In genomic region chr13:13784420-13784936, GRCm38 (mm10) we compare ENCODE assay signal across 9 mouse cellular contexts. TPM values are rescaled to one million over a fixed set of nuclear protein-coding genes. Genes with fewer than 3 reads are reported as not detected.
DNase-seq lines count a peak whose midpoint lies in the region; ATAC-seq and TF ChIP-seq lines count a peak whose summit lies in the region.
"Had no signal": no experiment of that assay in that cellular context is flagged by ENCODE, and none has a peak within 500 bp of the region (broad histone marks: within the 10 kb centered on the region; RNA-seq: fewer than 3 reads in every experiment).

No protein-coding gene starts in this region.

- H3K4me1 ChIP-seq in heart, embryonic 15.5 days (replicated peaks): peaks cover 22% of the 10 kb centered on the region
- peaks cover 21% of the 10 kb centered on the region for H3K4me1 ChIP-seq in forebrain, embryonic 10.5 days
- H3K4me1 ChIP-seq in limb, embryonic 14.5 days (ENCODE audit: control insufficient read depth, insufficient read depth, low read length): 0 out of 2 replicates have a peak, but pooled peaks cover 12% of the 10 kb centered on the region
- peaks cover 15% of the 10 kb centered on the region for H3K4me1 ChIP-seq in stomach, embryonic 15.5 days

- peak overlapping the region; percentile 57 for H3K4me3 ChIP-seq in heart, embryonic 15.5 days
- H3K4me3 ChIP-seq in forebrain, embryonic 10.5 days: peak overlapping the region; percentile 57
- H3K4me3 ChIP-seq in limb, embryonic 14.5 days (replicated peaks; ENCODE audit: low read length): peak overlapping the region; percentile 58
- peak overlapping the region; percentile 57 for H3K4me3 ChIP-seq in stomach, embryonic 15.5 days (replicated peaks)

- TF ChIP-seq POLR2A in limb, embryonic 14.5 days (IDR thresholded peaks at IDR 0.05; ENCODE audit: borderline replicate concordance, extremely low read depth, insufficient read depth, insufficient read length): no peak

- peak; percentile 41 for ATAC-seq in heart, embryonic 15.5 days (replicated peaks; ENCODE audit: insufficient number of reproducible peaks, insufficient read depth, low FRiP score, low read depth)
- ATAC-seq in limb, embryonic 14.5 days (ENCODE audit: low FRiP score, low read depth): peak; percentile 39; the same call in 1 of the 2 replicates
- peak; percentile 21; the same call in 1 of the 2 replicates for ATAC-seq in stomach, embryonic 15.5 days (ENCODE audit: insufficient read depth, low FRiP score, low read depth)

- 0 out of 2 replicates have a peak overlapping the region, but pooled peaks have one; percentile 21 for H3K9ac ChIP-seq in heart, embryonic 15.5 days
- peak overlapping the region; percentile 51 for H3K9ac ChIP-seq in limb, embryonic 14.5 days (ENCODE audit: low read depth, low read length, severe bottlenecking)
- H3K9ac ChIP-seq in stomach, embryonic 15.5 days: peak overlapping the region; percentile 19; the same call in 1 of the 2 replicates

- under 1% methylated on average over 59 of the region's 59 CpGs for WGBS in heart, embryonic 15.5 days
- WGBS in forebrain, embryonic 10.5 days: under 1% methylated on average over 59 of the region's 59 CpGs
- WGBS in limb, embryonic 14.5 days: under 1% methylated on average over 46 of the region's 59 CpGs
- WGBS in stomach, embryonic 15.5 days: under 1% methylated on average over 52 of the region's 59 CpGs

- H3K27me3 ChIP-seq in heart, embryonic 15.5 days: peaks cover 54% of the 10 kb centered on the region
- H3K27me3 ChIP-seq in forebrain, embryonic 10.5 days (ENCODE audit: poor library complexity, severe bottlenecking): peaks cover 60% of the 10 kb centered on the region
- peaks cover 31% of the 10 kb centered on the region for H3K27me3 ChIP-seq in limb, embryonic 14.5 days (ENCODE audit: control insufficient read depth, insufficient read depth, low read length)
- peaks cover 26% of the 10 kb centered on the region for H3K27me3 ChIP-seq in stomach, embryonic 15.5 days (replicated peaks)

- no peak for DNase-seq in heart, adult 18-20 months
- DNase-seq in Muller cell, postnatal 12 days (ENCODE audit: inconsistent ontology term): peak; percentile 18
- DNase-seq in forebrain, embryonic 10.5 days (ENCODE audit: extremely low spot score, low spot score): peak; percentile 22
- no peak for DNase-seq in limb, embryonic 14.5 days (ENCODE audit: low spot score)
- DNase-seq in left cerebral cortex, adult 18-20 months (ENCODE audit: low spot score in 2 of 2): no peak
- no peak for DNase-seq in right cerebral cortex, postnatal 36 days (ENCODE audit: low spot score in 2 of 2)

- H3K27ac ChIP-seq in heart, embryonic 15.5 days: no peak overlapping the region
- no peak overlapping the region for H3K27ac ChIP-seq in forebrain, embryonic 10.5 days
- H3K27ac ChIP-seq in limb, embryonic 14.5 days (replicated peaks; ENCODE audit: low read depth, low read length): no peak overlapping the region
- H3K27ac ChIP-seq in stomach, embryonic 15.5 days: no peak overlapping the region
- H3K27ac ChIP-seq: macrophage had no signal

- H3K9me3 ChIP-seq in heart, embryonic 15.5 days (replicated peaks): no peaks in the 10 kb centered on the region
- H3K9me3 ChIP-seq in forebrain, embryonic 10.5 days: no peaks in the 10 kb centered on the region
- H3K9me3 ChIP-seq in limb, embryonic 14.5 days (ENCODE audit: control insufficient read depth, low read length): no peaks in the 10 kb centered on the region
- H3K9me3 ChIP-seq in stomach, embryonic 15.5 days: no peaks in the 10 kb centered on the region

- no peaks in the 10 kb centered on the region for H3K36me3 ChIP-seq in heart, embryonic 15.5 days
- H3K36me3 ChIP-seq in forebrain, embryonic 10.5 days (replicated peaks): no peaks in the 10 kb centered on the region
- H3K36me3 ChIP-seq in limb, embryonic 14.5 days (ENCODE audit: control insufficient read depth, insufficient read depth, low read length): no peaks in the 10 kb centered on the region
- no peaks in the 10 kb centered on the region for H3K36me3 ChIP-seq in stomach, embryonic 15.5 days

- peak overlapping the region; percentile 95 for H3K4me2 ChIP-seq in heart, embryonic 15.5 days
- H3K4me2 ChIP-seq in limb, embryonic 14.5 days (replicated peaks; ENCODE audit: low read depth, low read length, severe bottlenecking): peak overlapping the region; percentile 95
- peak overlapping the region; percentile 99 for H3K4me2 ChIP-seq in stomach, embryonic 15.5 days

RNA-seq across cellular contexts. Expression of gene Gng4, which starts 0.6 kb away (rescaled TPM):
- 0.19 and 0.75 TPM in 2 replicates for polyA plus RNA-seq in heart, embryonic 15.5 days (2015; fragmentation: Nextera tagmentation; extraction: Ambion mirVana)
- total RNA-seq in heart, adult 18-20 months (2021): under 1 TPM; 0.37 to 0.39 TPM
- polyA plus RNA-seq in forebrain, embryonic 10.5 days (2016; fragmentation: Nextera tagmentation; extraction: Ambion mirVana): 0.14 and 0.54 TPM in 2 replicates
- 4.8 and 5.6 TPM in 2 replicates for polyA plus RNA-seq in limb, embryonic 14.5 days (2012; rRNA removed)
- polyA plus RNA-seq in limb, embryonic 14.5 days (2014; fragmentation: Nextera tagmentation; extraction: Ambion mirVana): 8.9 and 10.7 TPM in 2 replicates
- 3.1 and 3.3 TPM in 2 replicates for polyA plus RNA-seq in stomach, embryonic 15.5 days (2015; fragmentation: Nextera tagmentation; extraction: Ambion mirVana)
- 10 to 100 TPM; 39.4 to 46.5 TPM for total RNA-seq in left cerebral cortex, adult 18-20 months (2021)

Comparison
In these comparisons a context has a peak if more than half of its experiments do, and no peak if none do; other contexts are left out.
1. DNase-seq: peak in Muller cell, postnatal 12 days (single experiment) and forebrain, embryonic 10.5 days (single experiment); none in heart, adult 18-20 months (0 of 2), limb, embryonic 14.5 days (single experiment), left cerebral cortex, adult 18-20 months (0 of 2) and right cerebral cortex, postnatal 36 days (0 of 2).
2. Peak in every context shown above with its lines, with median percentiles within 50 percentile points of each other: ATAC-seq, H3K4me2 ChIP-seq, H3K4me3 ChIP-seq and H3K9ac ChIP-seq.